Mouse (Mus musculus) embryonic facial prominence, embryonic 14.5 days (tissue): Measurements from ENCODE around the gene Enpp7. TPM values are rescaled to one million over a fixed set of nuclear protein-coding genes. Genes with fewer than 3 reads are reported as not detected.

Experiments used
- ATAC-seq: fragments of 200-750 bp; cut with Nextera tagmentation; 2 replicates; pipeline ENCODE4 v1.8.0; 2017; ENCODE audit warnings: low read depth, moderate number of reproducible peaks, moderate TSS enrichment
- DNase-seq: peaks from one replicate; pipeline ENCODE4 v3.0.0-alpha.2; 2015; ENCODE audit warnings: low spot score
- H3K27ac ChIP-seq: fragments of 300-500 bp; sonication (generic); replicated peaks from 2 replicates; pipeline ENCODE4 v1.5.1; 2014; ENCODE audit warnings: low read depth, mild to moderate bottlenecking, low read length, moderate library complexity
- H3K27me3 ChIP-seq: fragments of 300-500 bp; sonication (generic); replicated peaks from 2 replicates; pipeline ENCODE4 v1.6.1; 2014; ENCODE audit warnings: low read length; ENCODE audit not compliant: control insufficient read depth, insufficient read depth
- H3K36me3 ChIP-seq: fragments of 300-500 bp; sonication (generic); 2 replicates; pipeline ENCODE4 v1.6.1; 2014; ENCODE audit warnings: low read length, mixed read lengths; ENCODE audit not compliant: control insufficient read depth, insufficient read depth
- H3K4me1 ChIP-seq: fragments of 300-500 bp; sonication (generic); 2 replicates; pipeline ENCODE4 v1.6.1; 2014; ENCODE audit warnings: antibody characterized with exemption, low read length; ENCODE audit not compliant: control insufficient read depth, insufficient read depth
- H3K4me2 ChIP-seq: fragments of 300-500 bp; sonication (generic); 2 replicates; pipeline ENCODE4 v1.6.1; 2014; ENCODE audit warnings: low read depth, mild to moderate bottlenecking, low read length, moderate library complexity, mixed read lengths
- H3K4me3 ChIP-seq: fragments of 300-500 bp; sonication (generic); 2 replicates; pipeline ENCODE4 v1.5.1; 2014; ENCODE audit warnings: low read depth, mild to moderate bottlenecking, low read length
- H3K9ac ChIP-seq: fragments of 300-500 bp; sonication (generic); 2 replicates; pipeline ENCODE4 v1.6.1; 2014; ENCODE audit warnings: low read depth, mild to moderate bottlenecking, low read length, moderate library complexity, mixed read lengths
- H3K9me3 ChIP-seq: fragments of 300-500 bp; sonication (generic); 2 replicates; pipeline ENCODE4 v1.6.1; 2016; ENCODE audit warnings: low read length; ENCODE audit not compliant: control insufficient read depth
- WGBS: fragments of 180-500 bp; shearing (Covaris S2); extraction: QIAGEN DNeasy Blood & Tissue Kit; methylation state at CpG from one replicate; pipeline ENCODE4 v1.1.7; 2014; 5-methylcytosine and 5-hydroxymethylcytosine counted together
- polyA plus RNA-seq: library from polyadenylated mRNA; unstranded; fragments of >200 nt; fragmentation: Nextera tagmentation; extraction: Ambion mirVana; gene quantifications from 2 replicates; pipeline ENCODE4 v1.2.1, GENCODE M21; 2014

Gene Enpp7
- polyA plus RNA-seq, 1 experiment from 2014 or later = not detected

DNA sequence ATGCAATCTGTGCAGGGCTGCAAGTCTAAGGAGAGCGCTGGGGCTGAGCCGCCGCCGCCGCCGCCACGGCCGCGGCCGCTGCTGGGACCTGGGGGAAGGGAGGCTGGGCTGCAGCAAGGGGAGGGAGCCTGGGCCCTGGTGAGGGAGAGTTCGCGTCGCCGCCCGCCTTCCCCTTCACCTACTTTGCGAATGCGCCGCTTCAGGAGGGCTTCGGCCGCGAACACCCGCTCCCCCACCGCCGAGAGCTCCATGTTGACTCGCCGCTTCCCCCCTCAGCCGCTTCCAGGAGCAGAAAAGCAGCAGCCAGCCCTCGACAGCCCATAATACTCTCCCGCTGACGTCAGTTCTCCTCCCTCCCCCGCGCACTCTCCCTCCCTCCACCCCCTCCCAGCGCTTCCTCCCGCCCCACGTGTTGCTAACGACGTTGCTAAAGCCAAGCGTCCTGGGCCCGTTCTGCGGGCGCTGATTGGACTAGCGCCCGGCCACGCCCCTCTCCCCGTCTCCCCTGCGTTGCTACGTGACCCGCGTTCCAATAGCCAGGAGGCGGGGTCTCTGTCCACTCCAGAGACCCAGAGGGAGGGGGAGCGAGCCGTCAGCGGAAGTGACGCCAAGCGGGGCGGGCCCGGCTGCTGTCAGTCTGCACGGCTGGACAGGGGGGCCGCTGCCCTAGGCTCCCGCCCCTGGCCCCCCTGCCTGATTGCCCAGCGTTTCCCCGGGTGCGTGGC lies 52.8 kb downstream of the Enpp7 start, which contains the start of gene Cbx8:
Cbx8 (minus strand) TSS at position 370 of the 725 bp plus-strand sequence.
- Histone ChIP-seq H3K4me2 (peak within 1 kb of the TSS; percentile 97), H3K27ac (peak within 1 kb of the TSS; percentile 87), H3K9me3 (no peaks in the 10 kb centered on the region), H3K27me3 (peaks cover 69% of the 10 kb centered on the region), H3K9ac (peak within 1 kb of the TSS; percentile 89), H3K4me1 (peaks cover 44% of the 10 kb centered on the region), H3K4me3 (peak within 1 kb of the TSS; percentile 79), H3K36me3 (peaks cover 12% of the 10 kb centered on the region)
- peak; percentile 100 for DNase-seq
- ATAC-seq = peak; percentile 93
- WGBS = under 1% methylated on average over 28 of the region's 63 CpGs

- Histone ChIP-seq H3K9ac (peak overlapping the region; percentile 65), H3K36me3 (peaks cover 12% of the 10 kb centered on the region), H3K9me3 (no peaks in the 10 kb centered on the region), H3K27ac (peak overlapping the region; percentile 45; the same call in 1 of the 2 replicates), H3K27me3 (peaks cover 69% of the 10 kb centered on the region), H3K4me2 (peak overlapping the region; percentile 97), H3K4me3 (peak overlapping the region; percentile 79), H3K4me1 (peaks cover 45% of the 10 kb centered on the region)
- ATAC-seq = peak; percentile 42
- WGBS = under 1% methylated on average over 13 of the region's 31 CpGs
- peak; percentile 60 for DNase-seq
Observed at GRCm38 (mm10) chr11:119041325-119041716, 53.3 kb downstream of the Enpp7 start.

DNA sequence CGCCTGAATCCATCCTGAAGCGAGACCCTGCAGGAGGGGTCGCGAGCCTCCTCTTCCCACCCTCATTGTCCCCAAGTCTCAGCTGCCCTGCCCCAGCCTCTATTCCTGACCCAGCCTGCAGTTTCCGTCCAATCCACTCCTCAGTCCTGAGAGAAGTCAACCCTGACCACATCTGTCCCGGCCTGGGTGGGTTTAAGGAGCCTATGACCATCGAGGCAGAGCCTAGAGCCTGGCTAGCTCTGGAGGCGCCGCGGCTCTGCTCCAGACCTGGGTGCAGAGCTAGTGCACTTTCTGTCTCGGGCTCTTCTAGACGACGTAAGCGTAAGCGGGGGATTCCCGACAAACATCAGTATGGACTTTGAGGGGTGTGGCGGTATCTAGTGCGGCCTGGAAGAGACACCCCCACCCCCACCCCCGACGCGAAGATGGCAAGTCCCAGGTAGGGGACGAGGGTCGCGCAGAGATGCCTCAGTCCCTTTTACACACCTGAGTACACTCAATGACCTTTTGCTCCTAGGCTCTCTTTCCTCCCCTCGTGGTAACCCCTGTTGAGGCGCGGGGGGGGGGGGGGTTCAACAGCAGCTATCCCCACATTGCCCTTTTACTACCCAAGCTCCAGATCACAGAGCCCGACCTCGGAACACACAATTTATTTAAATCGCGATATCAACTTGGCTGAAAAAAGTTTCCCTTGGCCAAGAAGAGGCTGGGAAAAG lies 53.9 kb downstream of the Enpp7 start:
- ATAC-seq = no peak
- H3K27ac ChIP-seq = peak overlapping the region; percentile 65
- H3K27me3 ChIP-seq = peaks cover 71% of the 10 kb centered on the region

More for the DNA sequence above, 53.9 kb downstream of the Enpp7 start:
- no peaks in the 10 kb centered on the region for H3K9me3 ChIP-seq
- WGBS = 1% methylated on average over 30 of the region's 31 CpGs
- peaks cover 50% of the 10 kb centered on the region for H3K4me1 ChIP-seq
- H3K9ac ChIP-seq = peak overlapping the region; percentile 65
- H3K36me3 ChIP-seq = peaks cover 12% of the 10 kb centered on the region
- H3K4me3 ChIP-seq = peak overlapping the region; percentile 79
- DNase-seq = no peak
- H3K4me2 ChIP-seq = peak overlapping the region; percentile 97

Other genes with a start within 250 kb of the Enpp7 start
- gene Rbfox3, start 76.6 kb upstream of the Enpp7 start, polyA plus RNA-seq = 3.4 and 3.5 TPM in 2 replicates
- gene Cbx2, start 34.8 kb downstream of the Enpp7 start, polyA plus RNA-seq = 23.9 and 28.3 TPM in 2 replicates
- gene Cbx8, start 52.8 kb downstream of the Enpp7 start, polyA plus RNA-seq = 9.6 and 10.1 TPM in 2 replicates
- 11.0 and 13.5 TPM in 2 replicates for gene Cbx4, start 98.0 kb downstream of the Enpp7 start, polyA plus RNA-seq
- 11.7 and 13.2 TPM in 2 replicates for gene Tbc1d16, start 240.3 kb downstream of the Enpp7 start, polyA plus RNA-seq
- gene Ccdc40, start 240.4 kb downstream of the Enpp7 start, polyA plus RNA-seq = 3.2 and 7.6 TPM in 2 replicates